Mouse (Mus musculus): Measurements from ENCODE around the gene Tmem80. TPM values are rescaled to one million over a fixed set of nuclear protein-coding genes. Genes with fewer than 3 reads are reported as not detected.

Tmem80 gene
- polyA plus RNA-seq, 1 experiment from 2014 or later, result 46.1 TPM

DNA sequence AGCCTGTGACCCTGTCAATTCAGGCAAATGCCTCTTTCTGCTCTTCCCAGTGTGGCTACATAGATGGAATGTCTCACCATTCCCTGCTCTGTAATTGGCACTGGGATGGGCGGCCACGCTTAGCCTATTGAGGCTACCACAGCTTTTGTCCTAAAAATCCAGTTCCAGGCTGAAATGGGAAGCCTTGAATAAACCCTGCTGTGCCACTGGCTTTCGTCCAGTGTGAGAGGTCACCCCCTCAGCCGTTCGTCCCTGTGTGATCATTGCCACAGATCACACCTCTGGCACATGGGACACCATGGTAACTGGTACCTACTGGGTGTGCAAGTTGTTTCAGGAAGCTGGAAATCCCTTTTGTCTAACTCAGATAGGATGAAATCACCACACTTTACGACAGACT, 46.1 kb downstream of the Tmem80 start:
- Histone ChIP-seq H3K27me3 (ENCODE audit: low read depth, poor library complexity, severe bottlenecking) (no peaks in the 10 kb centered on the region), H3K36me3 (no peaks in the 10 kb centered on the region), H3K9me3 (replicated peaks) (no peaks in the 10 kb centered on the region), H3K4me1 (no peaks in the 10 kb centered on the region; the same call in 1 of the 2 replicates), H3K4me3 (no peak overlapping the region), H3K27ac (no peak overlapping the region)
- DNase-seq (ENCODE audit: low spot score), result no peak
- WGBS, result 71% methylated on average over 6 of the region's 6 CpGs

DNA sequence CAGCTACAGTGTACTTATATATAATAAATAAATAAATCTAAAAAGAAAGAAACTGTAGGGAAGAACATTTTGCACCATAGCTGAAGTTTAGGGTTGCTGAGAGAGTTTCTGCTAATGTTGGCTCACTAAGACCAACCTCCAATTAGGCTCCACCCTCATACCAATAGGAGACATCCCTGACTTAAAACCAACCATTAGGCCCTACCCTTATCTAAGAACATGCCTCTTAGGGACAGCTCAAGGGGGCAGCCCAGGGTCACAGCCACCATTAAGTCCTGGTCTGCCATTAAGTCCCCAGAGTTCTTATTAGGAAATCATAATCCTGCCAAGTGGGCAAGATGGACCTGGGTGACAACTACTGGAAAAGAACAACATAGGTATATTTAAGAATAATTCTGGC, 46.9 kb downstream of the Tmem80 start:
- no peaks in the 10 kb centered on the region for H3K27me3 ChIP-seq (ENCODE audit: low read depth, poor library complexity, severe bottlenecking)
- no peak for DNase-seq (ENCODE audit: low spot score)
- H3K27ac ChIP-seq, result no peak overlapping the region

DNA sequence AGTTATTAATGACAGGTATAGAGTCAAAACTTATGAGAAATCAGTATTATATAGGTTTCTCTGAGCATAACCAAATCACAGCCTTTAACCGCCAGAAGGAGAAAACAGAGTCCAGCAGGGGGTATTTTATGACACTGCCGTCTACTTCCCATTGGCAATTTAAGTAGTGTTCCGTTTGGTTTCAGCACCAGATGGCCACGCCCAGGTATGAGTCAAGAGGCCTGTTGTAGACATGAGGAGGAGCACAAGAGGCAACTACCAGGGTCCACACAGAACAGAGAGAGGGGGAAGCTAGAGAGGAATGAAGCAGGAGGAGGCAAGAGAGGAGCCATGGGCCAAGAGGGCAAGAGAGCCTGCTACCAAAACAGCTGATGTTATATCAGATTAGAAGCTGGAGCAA, 52.0 kb downstream of the Tmem80 start:
- WGBS, result 49% methylated on average over 4 of the region's 4 CpGs
- H3K4me1 ChIP-seq, result peaks cover 3% of the 10 kb centered on the region; the same call in 1 of the 2 replicates
- H3K9me3 ChIP-seq (replicated peaks), result no peaks in the 10 kb centered on the region

More for the DNA sequence above, 46.9 kb downstream of the Tmem80 start:
- Histone ChIP-seq H3K4me1 (no peaks in the 10 kb centered on the region; the same call in 1 of the 2 replicates), H3K36me3 (no peaks in the 10 kb centered on the region), H3K9me3 (replicated peaks) (no peaks in the 10 kb centered on the region), H3K4me3 (no peak overlapping the region)

GRCm38 (mm10) chr7:141381068-141381835, 53.7 kb downstream of the Tmem80 start:
- 77% methylated on average over 4 of the region's 4 CpGs for WGBS
- Histone ChIP-seq H3K36me3 (no peaks in the 10 kb centered on the region), H3K4me1 (peaks cover 3% of the 10 kb centered on the region; the same call in 1 of the 2 replicates), H3K9me3 (replicated peaks) (no peaks in the 10 kb centered on the region), H3K27me3 (ENCODE audit: low read depth, poor library complexity, severe bottlenecking) (0 out of 2 replicates have a peak, but pooled peaks cover 19% of the 10 kb centered on the region), H3K4me3 (no peak overlapping the region), H3K27ac (no peak overlapping the region)
- no peak for DNase-seq (ENCODE audit: low spot score)

More for the DNA sequence above, 52.0 kb downstream of the Tmem80 start:
- H3K27ac ChIP-seq, result no peak overlapping the region
- DNase-seq (ENCODE audit: low spot score), result no peak
- H3K4me3 ChIP-seq, result no peak overlapping the region
- no peaks in the 10 kb centered on the region for H3K36me3 ChIP-seq
- 0 out of 2 replicates have a peak, but pooled peaks cover 13% of the 10 kb centered on the region for H3K27me3 ChIP-seq (ENCODE audit: low read depth, poor library complexity, severe bottlenecking)

Other genes with a start within 250 kb of the Tmem80 start
- gene Pkp3, start 249.5 kb upstream of the Tmem80 start, polyA plus RNA-seq (2016; fragmentation: Nextera tagmentation; extraction: Ambion mirVana), result 6.0 and 8.2 TPM in 2 replicates
- gene Sigirr, start 227.2 kb upstream of the Tmem80 start, polyA plus RNA-seq (2016; fragmentation: Nextera tagmentation; extraction: Ambion mirVana), result 2.3 TPM in 2 replicates
- gene Ano9, start 209.9 kb upstream of the Tmem80 start, polyA plus RNA-seq (2016; fragmentation: Nextera tagmentation; extraction: Ambion mirVana), result 0.64 and 0.67 TPM in 2 replicates
- 85.6 and 95.2 TPM in 2 replicates for gene Ptdss2, start 205.4 kb upstream of the Tmem80 start, polyA plus RNA-seq (2016; fragmentation: Nextera tagmentation; extraction: Ambion mirVana)
- gene Rnh1, start 154.9 kb upstream of the Tmem80 start, polyA plus RNA-seq (2016; fragmentation: Nextera tagmentation; extraction: Ambion mirVana), result 67.7 and 85.0 TPM in 2 replicates
- 101 and 104 TPM in 2 replicates for gene Hras, start 133.7 kb upstream of the Tmem80 start, polyA plus RNA-seq (2016; fragmentation: Nextera tagmentation; extraction: Ambion mirVana)
- gene Lrrc56, start 133.6 kb upstream of the Tmem80 start, polyA plus RNA-seq (2016; fragmentation: Nextera tagmentation; extraction: Ambion mirVana), result 14.0 and 21.8 TPM in 2 replicates
- 3.5 and 4.5 TPM in 2 replicates for gene Lmntd2, start 113.7 kb upstream of the Tmem80 start, polyA plus RNA-seq (2016; fragmentation: Nextera tagmentation; extraction: Ambion mirVana)
- gene Rassf7, start 111.9 kb upstream of the Tmem80 start, polyA plus RNA-seq (2016; fragmentation: Nextera tagmentation; extraction: Ambion mirVana), result 44.7 and 53.5 TPM in 2 replicates
- 121 and 131 TPM in 2 replicates for gene Phrf1, start 99.0 kb upstream of the Tmem80 start, polyA plus RNA-seq (2016; fragmentation: Nextera tagmentation; extraction: Ambion mirVana)
- 0.50 and 0.73 TPM in 2 replicates for gene Irf7, start 61.3 kb upstream of the Tmem80 start, polyA plus RNA-seq (2016; fragmentation: Nextera tagmentation; extraction: Ambion mirVana)
- 0.19 TPM in 1 of 2 replicates, not detected in the other for gene Cdhr5, start 51.0 kb upstream of the Tmem80 start, polyA plus RNA-seq (2016; fragmentation: Nextera tagmentation; extraction: Ambion mirVana)
- gene Sct, start 48.6 kb upstream of the Tmem80 start, polyA plus RNA-seq (2016; fragmentation: Nextera tagmentation; extraction: Ambion mirVana), result 9.7 and 11.3 TPM in 2 replicates
- gene Drd4, start 35.7 kb upstream of the Tmem80 start, polyA plus RNA-seq (2016; fragmentation: Nextera tagmentation; extraction: Ambion mirVana), result 0.68 and 0.93 TPM in 2 replicates
- gene Deaf1, start within 50 bp of the Tmem80 start, polyA plus RNA-seq (2016; fragmentation: Nextera tagmentation; extraction: Ambion mirVana), result 44.1 and 59.5 TPM in 2 replicates
- 3.4 and 5.0 TPM in 2 replicates for gene Eps8l2, start 11.1 kb downstream of the Tmem80 start, polyA plus RNA-seq (2016; fragmentation: Nextera tagmentation; extraction: Ambion mirVana)
- gene Taldo1, start 64.5 kb downstream of the Tmem80 start, polyA plus RNA-seq (2016; fragmentation: Nextera tagmentation; extraction: Ambion mirVana), result 258 and 272 TPM in 2 replicates
- gene Gatd1, start 86.4 kb downstream of the Tmem80 start, polyA plus RNA-seq (2016; fragmentation: Nextera tagmentation; extraction: Ambion mirVana), result 44.5 and 56.4 TPM in 2 replicates
- 6.0 and 8.8 TPM in 2 replicates for gene Cend1, start 101.8 kb downstream of the Tmem80 start, polyA plus RNA-seq (2016; fragmentation: Nextera tagmentation; extraction: Ambion mirVana)
- 43.6 and 48.3 TPM in 2 replicates for gene Slc25a22, start 110.2 kb downstream of the Tmem80 start, polyA plus RNA-seq (2016; fragmentation: Nextera tagmentation; extraction: Ambion mirVana)
- gene Pidd1, start 116.3 kb downstream of the Tmem80 start, polyA plus RNA-seq (2016; fragmentation: Nextera tagmentation; extraction: Ambion mirVana), result 26.8 and 30.0 TPM in 2 replicates
- gene Rplp2, start 119.6 kb downstream of the Tmem80 start, polyA plus RNA-seq (2016; fragmentation: Nextera tagmentation; extraction: Ambion mirVana), result 1,138 and 1,369 TPM in 2 replicates
- gene Pnpla2, start 127.5 kb downstream of the Tmem80 start, polyA plus RNA-seq (2016; fragmentation: Nextera tagmentation; extraction: Ambion mirVana), result 11.6 and 12.4 TPM in 2 replicates
- 7.0 and 7.8 TPM in 2 replicates for gene Cracr2b, start 133.4 kb downstream of the Tmem80 start, polyA plus RNA-seq (2016; fragmentation: Nextera tagmentation; extraction: Ambion mirVana)
- 14.0 and 15.8 TPM in 2 replicates for gene Cd151, start 139.7 kb downstream of the Tmem80 start, polyA plus RNA-seq (2016; fragmentation: Nextera tagmentation; extraction: Ambion mirVana)
- gene Polr2l, start 147.4 kb downstream of the Tmem80 start, polyA plus RNA-seq (2016; fragmentation: Nextera tagmentation; extraction: Ambion mirVana), result 77.2 and 86.8 TPM in 2 replicates
- gene Tspan4, start 147.5 kb downstream of the Tmem80 start, polyA plus RNA-seq (2016; fragmentation: Nextera tagmentation; extraction: Ambion mirVana), result 25.0 and 36.9 TPM in 2 replicates
- gene Chid1, start 212.1 kb downstream of the Tmem80 start, polyA plus RNA-seq (2016; fragmentation: Nextera tagmentation; extraction: Ambion mirVana), result 26.7 and 27.3 TPM in 2 replicates
- 84.6 and 92.5 TPM in 2 replicates for gene Ap2a2, start 234.4 kb downstream of the Tmem80 start, polyA plus RNA-seq (2016; fragmentation: Nextera tagmentation; extraction: Ambion mirVana)

Data from limb, embryonic 10.5 days (tissue).